ENCODE assay signal across 19 mouse cellular contexts in genomic region chr3:148315286-148315685, GRCm38 (mm10).
"Had no signal": no experiment of that assay in that cellular context is flagged by ENCODE, and none has a peak within 500 bp of the region (broad histone marks: within the 10 kb centered on the region; RNA-seq: fewer than 3 reads in every experiment).

No protein-coding gene starts in this region.

- H3K27ac ChIP-seq: midbrain, embryonic 10.5 days; midbrain, embryonic 12.5 days; neural tube, embryonic 13.5 days; neural tube, embryonic 15.5 days had no signal

- H3K4me2 ChIP-seq: lung, embryonic 14.5 days; midbrain, embryonic 12.5 days; neural tube, embryonic 13.5 days; neural tube, embryonic 15.5 days had no signal

- DNase-seq: lung, adult 18-20 months; lung, embryonic 14.5 days; lung, postnatal 10 days; lung, postnatal 4 days; midbrain, embryonic 14.5 days; retina, postnatal 1 day; right cerebral cortex, adult 18-20 months; right cerebral cortex, postnatal 25 days; right cerebral cortex, postnatal 4 days; spleen, adult 18-20 months; thymus, adult 18-20 months; thymus, postnatal 25 days; thymus, postnatal 4 days had no signal

- H3K9ac ChIP-seq: lung, embryonic 14.5 days; midbrain, embryonic 12.5 days; neural tube, embryonic 13.5 days; neural tube, embryonic 15.5 days had no signal

- H3K4me3 ChIP-seq: midbrain, embryonic 10.5 days; midbrain, embryonic 12.5 days; myocyte; neural tube, embryonic 13.5 days; neural tube, embryonic 15.5 days had no signal

- H3K36me3 ChIP-seq: midbrain, embryonic 10.5 days; midbrain, embryonic 12.5 days; neural tube, embryonic 13.5 days; neural tube, embryonic 15.5 days had no signal

- H3K9me3 ChIP-seq: midbrain, embryonic 10.5 days; midbrain, embryonic 12.5 days; neural tube, embryonic 13.5 days; neural tube, embryonic 15.5 days had no signal

- ATAC-seq: midbrain, embryonic 16.5 days had no signal

- H3K4me1 ChIP-seq: midbrain, embryonic 10.5 days; midbrain, embryonic 12.5 days; neural tube, embryonic 13.5 days; neural tube, embryonic 15.5 days had no signal

- H3K27me3 ChIP-seq: midbrain, embryonic 12.5 days; neural tube, embryonic 13.5 days; neural tube, embryonic 15.5 days had no signal
